Mouse (Mus musculus): ENCODE results near the gene Bcl2.

GRCm38 (mm10) chr1:106678060-106678478 is 36.0 kb downstream of the Bcl2 start:
- TF ChIP-seq EP300 (optimal IDR thresholded peaks at IDR 0.05): no peak
- TF ChIP-seq CTCF (IDR thresholded peaks at IDR 0.05; ENCODE audit: low read depth): no peak

All from stomach, postnatal 0 days (tissue).